Comparison of ENCODE assay signal across 11 mouse cellular contexts in genomic region chr9:66915869-66916785, GRCm38 (mm10). TPM values are rescaled to one million over a fixed set of nuclear protein-coding genes. Genes with fewer than 3 reads are reported as not detected.
DNase-seq lines count a peak whose midpoint lies in the region; ATAC-seq lines count a peak whose summit lies in the region.
"Had no signal": no experiment of that assay in that cellular context is flagged by ENCODE, and none has a peak within 500 bp of the region (broad histone marks: within the 10 kb centered on the region; RNA-seq: fewer than 3 reads in every experiment).

No protein-coding gene starts in this region.

- peak overlapping the region in 1 of 2 experiments; percentile 35; a peak in 1 of 4 replicates for H3K27ac ChIP-seq in heart, embryonic 14.5 days (replicated peaks in 1 of 2; ENCODE audit: control insufficient read depth in 1 of 2, insufficient read depth in 1 of 2, low read depth in 2 of 2, low read length in 2 of 2)
- H3K27ac ChIP-seq in liver, embryonic 16.5 days (ENCODE audit: low read length) = peak overlapping the region; percentile 96
- H3K27ac ChIP-seq: embryonic facial prominence, embryonic 13.5 days; layer of hippocampus, adult 2 months had no signal

- H3K4me2 ChIP-seq in heart, embryonic 14.5 days (ENCODE audit: low read length) = peak overlapping the region; percentile 9
- H3K4me2 ChIP-seq in liver, embryonic 16.5 days (ENCODE audit: low read depth, low read length) = peak overlapping the region; percentile 67
- H3K4me2 ChIP-seq: embryonic facial prominence, embryonic 13.5 days had no signal

- no peak overlapping the region for H3K9ac ChIP-seq in heart, embryonic 14.5 days (ENCODE audit: low read length)
- peak overlapping the region; percentile 60 for H3K9ac ChIP-seq in liver, embryonic 16.5 days (ENCODE audit: low read depth, low read length)
- H3K9ac ChIP-seq: embryonic facial prominence, embryonic 13.5 days had no signal

- WGBS in heart, embryonic 14.5 days = 52% methylated on average over 9 of the region's 9 CpGs
- 15% methylated on average over 9 of the region's 9 CpGs for WGBS in liver, embryonic 16.5 days (ENCODE audit: insufficient replicate concordance)

- 0 out of 2 replicates have a peak, but pooled peaks cover 3% of the 10 kb centered on the region for H3K36me3 ChIP-seq in heart, embryonic 14.5 days (ENCODE audit: control insufficient read depth, insufficient read depth, low read length)
- H3K36me3 ChIP-seq in liver, embryonic 16.5 days (ENCODE audit: control insufficient read depth, insufficient read depth) = peaks cover 3% of the 10 kb centered on the region; the same call in 1 of the 2 replicates
- H3K36me3 ChIP-seq: embryonic facial prominence, embryonic 13.5 days had no signal

- no peaks in the 10 kb centered on the region for H3K27me3 ChIP-seq in heart, embryonic 14.5 days (ENCODE audit: control insufficient read depth, insufficient read depth, low read length)
- no peaks in the 10 kb centered on the region for H3K27me3 ChIP-seq in liver, embryonic 16.5 days (ENCODE audit: control insufficient read depth, insufficient read depth, low read depth, low read length)
- H3K27me3 ChIP-seq: embryonic facial prominence, embryonic 13.5 days had no signal

- peaks cover 5 to 38% of the 10 kb centered on the region in 2 experiments for H3K4me1 ChIP-seq in heart, embryonic 14.5 days (ENCODE audit: control insufficient read depth in 2 of 2, insufficient read depth in 2 of 2, low read length in 2 of 2)
- H3K4me1 ChIP-seq in liver, embryonic 16.5 days (ENCODE audit: control insufficient read depth, low read depth, low read length) = peaks cover 71% of the 10 kb centered on the region

- intact Hi-C loops in heart, postnatal 36 days (cut with DNase I) = loop anchor here (5.0 kb wide), 2 partner anchors 39 to 84 kb away; partner anchors contain the start of gene Aph1c
- intact Hi-C loops in left cerebral cortex, postnatal 4 days (cut with DNase I) = loop anchor here (10.0 kb wide), 1 partner anchor 51 kb away; no protein-coding TSS in a partner anchor

- DNase-seq in heart, postnatal 36 days = no peak
- peak; percentile 79 for DNase-seq in CD4-positive, CD25-positive, alpha-beta regulatory T cell, adult 2 months (ENCODE audit: low read depth, low spot score)
- peak; percentile 50 for DNase-seq in c-Kit-positive CD71-negative TER-119-negative erythroid progenitor cells, embryonic 14.5 days (ENCODE audit: low read depth)
- DNase-seq in layer of hippocampus, postnatal 36 days = no peak
- DNase-seq in left cerebral cortex, postnatal 4 days = no peak
- DNase-seq in embryo, embryonic 10 days (ENCODE audit: low spot score) = no peak
- DNase-seq: adrenal gland, postnatal 14 days had no signal

- no peak overlapping the region for H3K4me3 ChIP-seq in heart, embryonic 14.5 days (ENCODE audit: control insufficient read depth in 1 of 2, insufficient read depth in 1 of 2, low read depth in 1 of 2, low read length in 2 of 2)
- H3K4me3 ChIP-seq in liver, embryonic 16.5 days (ENCODE audit: low read depth, low read length) = peak overlapping the region; percentile 98
- H3K4me3 ChIP-seq: embryonic facial prominence, embryonic 13.5 days; layer of hippocampus, adult 2 months had no signal

- no peaks in the 10 kb centered on the region for H3K9me3 ChIP-seq in heart, embryonic 14.5 days (ENCODE audit: control insufficient read depth, low read length)
- no peaks in the 10 kb centered on the region for H3K9me3 ChIP-seq in liver, embryonic 16.5 days (replicated peaks; ENCODE audit: control insufficient read depth, low read length)
- H3K9me3 ChIP-seq: embryonic facial prominence, embryonic 13.5 days had no signal

- ATAC-seq in heart, embryonic 14.5 days (ENCODE audit: insufficient number of reproducible peaks, insufficient read depth, low FRiP score, low read depth) = no peak
- ATAC-seq in liver, embryonic 16.5 days (ENCODE audit: low read depth) = peak; percentile 62

RNA-seq across cellular contexts. Expression of gene Rab8b, which starts 3.4 kb away (rescaled TPM):
- polyA plus RNA-seq in heart, embryonic 14.5 days (2014; fragmentation: Nextera tagmentation; extraction: Ambion mirVana) = 16.7 and 18.9 TPM in 2 replicates
- 10 to 100 TPM in 1 of 2 experiments, 1 to 10 TPM in 1; 9.5 to 10.3 TPM for total RNA-seq in heart, postnatal 36 days (2021)
- 30.4 and 30.6 TPM in 2 replicates for polyA plus RNA-seq in liver, embryonic 16.5 days (2015; fragmentation: Nextera tagmentation; extraction: Ambion mirVana)
- 10 to 100 TPM; 53.1 to 53.3 TPM for total RNA-seq in layer of hippocampus, postnatal 36 days (2021)
- total RNA-seq in left cerebral cortex, postnatal 4 days (2021) = 10 to 100 TPM; 27.5 to 30.0 TPM

RNA-seq across cellular contexts. Expression of gene Rps27l, which starts 29.8 kb away (rescaled TPM):
- 515 and 527 TPM in 2 replicates for polyA plus RNA-seq in heart, embryonic 14.5 days (2014; fragmentation: Nextera tagmentation; extraction: Ambion mirVana)
- total RNA-seq in heart, postnatal 36 days (2021) = 100 to 1,000 TPM; 175 to 183 TPM
- polyA plus RNA-seq in liver, embryonic 16.5 days (2015; fragmentation: Nextera tagmentation; extraction: Ambion mirVana) = 406 and 455 TPM in 2 replicates
- 10 to 100 TPM; 37.9 to 44.7 TPM for total RNA-seq in layer of hippocampus, postnatal 36 days (2021)
- 10 to 100 TPM; 59.1 to 67.5 TPM for total RNA-seq in left cerebral cortex, postnatal 4 days (2021)

RNA-seq across cellular contexts. Expression of gene Lactb, which starts 59.2 kb away (rescaled TPM):
- 8.5 and 8.7 TPM in 2 replicates for polyA plus RNA-seq in heart, embryonic 14.5 days (2014; fragmentation: Nextera tagmentation; extraction: Ambion mirVana)
- total RNA-seq in heart, postnatal 36 days (2021) = 10 to 100 TPM; 21.5 to 23.9 TPM
- 3.6 and 4.4 TPM in 2 replicates for polyA plus RNA-seq in liver, embryonic 16.5 days (2015; fragmentation: Nextera tagmentation; extraction: Ambion mirVana)
- 10 to 100 TPM; 13.9 to 14.4 TPM for total RNA-seq in layer of hippocampus, postnatal 36 days (2021)
- 10 to 100 TPM; 15.9 to 19.4 TPM for total RNA-seq in left cerebral cortex, postnatal 4 days (2021)

Comparison
In these comparisons a context has a peak if more than half of its experiments do, and no peak if none do; other contexts are left out.
1. DNase-seq: peak in CD4-positive, CD25-positive, alpha-beta regulatory T cell, adult 2 months (single experiment) and c-Kit-positive CD71-negative TER-119-negative erythroid progenitor cells, embryonic 14.5 days (single experiment); none in heart, postnatal 36 days (0 of 2), layer of hippocampus, postnatal 36 days (0 of 2), left cerebral cortex, postnatal 4 days (single experiment) and embryo, embryonic 10 days (single experiment).